Mouse (Mus musculus) megakaryocyte, embryonic 14.5 days (primary cell): ENCODE results near the gene Grasp.

ENCODE experiments used
- FLI1 ChIP-seq: IDR thresholded peaks from 2 replicates; pipeline ENCODE4 v1.6.1; 2012; ENCODE audit warnings: low read length, inconsistent platforms, mixed read lengths
- GATA1 ChIP-seq: IDR thresholded peaks from 3 replicates; pipeline ENCODE4 v1.6.1; 2012; ENCODE audit warnings: mixed read lengths, low read length, inconsistent platforms, borderline replicate concordance

DNA sequence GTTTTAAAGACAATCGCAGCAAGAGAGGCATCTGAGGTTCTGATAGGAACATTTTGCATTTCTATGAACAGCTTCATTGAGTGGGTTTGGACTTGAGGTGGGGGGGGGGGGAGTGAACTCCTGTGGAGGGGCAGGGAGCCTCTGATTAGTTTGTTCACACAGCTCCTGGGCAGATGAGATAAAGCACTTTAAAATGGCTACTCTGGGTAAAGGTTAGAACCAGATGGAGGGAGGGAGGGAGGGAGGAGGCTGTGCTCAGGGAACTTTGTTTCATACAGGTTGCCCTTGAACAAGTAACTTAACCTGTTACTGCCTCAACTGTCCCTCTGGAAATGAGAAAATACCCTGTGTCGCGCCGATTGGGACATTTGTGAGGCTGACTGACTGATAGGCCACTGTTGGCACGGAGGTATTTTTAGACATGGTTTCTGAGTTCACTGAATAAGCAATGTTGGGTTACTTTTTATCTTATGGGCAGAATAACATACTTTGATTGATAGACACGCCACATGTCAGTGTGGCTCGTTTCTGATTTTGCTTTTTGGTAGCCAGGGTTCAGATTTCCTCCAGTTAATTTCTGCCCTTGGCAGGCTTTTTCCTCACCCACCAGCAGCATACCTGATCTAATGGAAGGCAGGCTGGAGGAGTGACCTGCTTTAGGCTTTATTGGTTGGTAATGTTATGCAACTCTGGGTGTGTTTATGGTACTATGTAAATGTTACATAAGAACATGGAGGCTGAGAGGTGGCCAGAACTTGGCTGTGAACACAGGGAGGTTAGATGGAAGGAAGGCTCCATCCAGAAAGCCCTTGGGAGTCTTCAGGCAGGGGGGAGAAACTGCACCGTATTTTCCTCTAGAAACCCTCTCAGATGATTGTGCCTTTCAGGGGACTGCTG, 46.9 kb upstream of the Grasp start:
- TF ChIP-seq GATA1: no peak
- no peak for TF ChIP-seq FLI1
